Mouse (Mus musculus): ENCODE measurements around the gene Pdk3. TPM values are rescaled to one million over a fixed set of nuclear protein-coding genes. Genes with fewer than 3 reads are reported as not detected.

Pdk3 gene
- polyA plus RNA-seq, 1 experiment from 2014 or later, result 74.0 TPM

- Histone ChIP-seq H3K27ac (replicated peaks) (no peak overlapping the region), H3K4me1 (peaks cover 5% of the 10 kb centered on the region; the same call in 1 of the 2 replicates), H3K27me3 (replicated peaks; ENCODE audit: low read depth, poor library complexity, severe bottlenecking) (peaks cover 23% of the 10 kb centered on the region), H3K4me3 (no peak overlapping the region), H3K36me3 (replicated peaks) (no peaks in the 10 kb centered on the region), H3K9me3 (no peaks in the 10 kb centered on the region)
- WGBS, result 73% methylated on average over 7 of the region's 7 CpGs
- no peak for DNase-seq (ENCODE audit: low spot score)
These were observed 75.0 kb downstream of the Pdk3 start for GRCm38 (mm10) chrX:93756867-93757455.

DNA sequence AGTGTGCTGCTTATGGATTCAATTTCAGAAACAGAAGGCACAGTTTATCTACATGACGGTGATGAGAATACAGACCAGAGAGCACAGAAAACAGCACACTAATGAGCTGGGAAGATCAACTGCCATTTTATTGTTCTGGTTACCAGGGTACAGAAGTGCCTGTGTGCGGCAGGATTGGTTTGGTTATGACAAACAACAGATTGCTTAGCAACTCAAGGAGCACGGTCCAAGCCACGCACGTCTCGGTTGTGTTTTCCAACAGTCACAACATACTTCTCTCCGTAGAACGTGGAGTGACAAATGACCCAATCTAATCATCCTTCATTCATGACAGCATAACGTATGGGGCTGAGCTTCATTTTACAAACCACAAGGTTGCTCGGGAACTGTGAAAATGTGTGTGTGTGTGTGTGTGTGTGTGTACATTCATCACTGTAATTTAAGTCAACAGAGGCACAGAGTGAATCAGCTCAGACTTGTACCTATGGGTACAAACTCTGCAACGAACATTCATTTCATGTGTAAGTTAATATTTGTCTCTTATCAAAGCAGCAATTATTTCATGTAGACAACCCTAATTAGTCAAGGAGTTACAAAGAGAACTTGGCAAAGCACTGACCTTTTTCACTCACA, 76.7 kb downstream of the Pdk3 start:
- Histone ChIP-seq H3K4me1 (peaks cover 5% of the 10 kb centered on the region; the same call in 1 of the 2 replicates), H3K36me3 (replicated peaks) (no peaks in the 10 kb centered on the region), H3K27ac (replicated peaks) (no peak overlapping the region), H3K4me3 (no peak overlapping the region), H3K9me3 (no peaks in the 10 kb centered on the region), H3K27me3 (replicated peaks; ENCODE audit: low read depth, poor library complexity, severe bottlenecking) (peaks cover 26% of the 10 kb centered on the region)
- no peak for DNase-seq (ENCODE audit: low spot score)
- WGBS, result 89% methylated on average over 11 of the region's 11 CpGs

DNA sequence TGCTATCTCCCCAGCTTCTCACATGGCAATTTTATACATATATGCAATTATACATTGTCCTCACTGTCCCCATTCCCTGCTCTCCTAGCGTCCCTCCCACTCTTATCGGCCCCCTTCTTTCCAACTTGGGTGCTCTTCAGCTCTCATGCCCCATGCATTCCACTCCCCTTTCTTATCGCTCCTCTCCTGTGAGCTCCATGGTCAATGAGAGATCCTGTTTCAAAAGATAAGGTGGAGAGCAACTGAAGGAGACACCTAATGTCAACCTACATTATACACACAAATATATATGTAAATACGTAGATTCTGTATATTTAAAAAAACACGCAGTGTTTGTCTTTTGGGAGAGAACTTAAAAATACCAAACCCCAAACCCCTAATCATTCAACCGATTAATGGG, 81.4 kb downstream of the Pdk3 start:
- Histone ChIP-seq H3K9me3 (no peaks in the 10 kb centered on the region), H3K36me3 (replicated peaks) (no peaks in the 10 kb centered on the region), H3K4me1 (no peaks in the 10 kb centered on the region), H3K27me3 (replicated peaks; ENCODE audit: low read depth, poor library complexity, severe bottlenecking) (peaks cover 37% of the 10 kb centered on the region), H3K27ac (replicated peaks) (no peak overlapping the region), H3K4me3 (no peak overlapping the region)
- DNase-seq (ENCODE audit: low spot score), result no peak
- WGBS, result 89% methylated on average over 6 of the region's 6 CpGs

GRCm38 (mm10) chrX:93749165-93749564, 82.8 kb downstream of the Pdk3 start:
- H3K4me1 ChIP-seq, result no peaks in the 10 kb centered on the region
- DNase-seq (ENCODE audit: low spot score), result no peak
- H3K4me3 ChIP-seq, result no peak overlapping the region
- WGBS, result 93% methylated on average over 1 of the region's 1 CpGs
- no peaks in the 10 kb centered on the region for H3K36me3 ChIP-seq (replicated peaks)
- no peaks in the 10 kb centered on the region for H3K9me3 ChIP-seq
- H3K27me3 ChIP-seq (replicated peaks; ENCODE audit: low read depth, poor library complexity, severe bottlenecking), result peaks cover 34% of the 10 kb centered on the region
- H3K27ac ChIP-seq (replicated peaks), result no peak overlapping the region

DNA sequence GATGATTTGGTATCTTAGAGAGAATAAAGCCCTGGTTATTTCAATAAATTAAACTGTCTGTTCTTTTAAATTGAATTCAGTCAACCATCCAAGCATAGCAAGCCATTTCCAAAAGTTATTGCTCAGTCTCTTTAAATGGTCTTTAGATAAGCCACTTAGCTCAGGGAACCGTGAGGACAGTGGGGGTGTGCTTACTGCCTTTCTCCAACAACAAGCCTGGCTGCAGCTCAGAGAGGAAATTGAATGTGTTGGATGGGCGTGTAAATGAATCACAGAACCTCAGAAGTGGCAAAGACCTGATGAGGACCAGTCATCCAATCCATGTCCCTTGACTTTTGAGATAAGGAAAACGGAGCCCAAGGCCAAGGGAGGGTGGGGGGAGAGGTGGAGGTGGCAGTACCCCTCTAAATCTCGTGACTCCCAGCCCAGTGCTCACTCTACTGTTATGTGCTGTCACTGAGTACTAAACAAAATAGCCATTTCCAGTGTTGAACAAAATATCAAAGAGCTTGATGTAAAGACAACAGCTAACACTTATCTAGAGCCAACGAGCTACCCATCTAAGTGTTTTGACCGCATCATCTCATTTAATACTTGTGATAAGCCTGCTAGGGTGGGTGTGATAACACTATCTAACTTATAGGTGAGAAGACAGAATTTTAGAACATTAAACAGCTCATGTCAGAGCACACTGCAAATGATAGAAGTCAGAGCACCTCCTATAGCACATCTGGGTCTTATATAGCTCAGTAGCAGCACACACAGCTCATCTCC, 98.8 kb downstream of the Pdk3 start:
- 70% methylated on average over 6 of the region's 6 CpGs for WGBS

DNA sequence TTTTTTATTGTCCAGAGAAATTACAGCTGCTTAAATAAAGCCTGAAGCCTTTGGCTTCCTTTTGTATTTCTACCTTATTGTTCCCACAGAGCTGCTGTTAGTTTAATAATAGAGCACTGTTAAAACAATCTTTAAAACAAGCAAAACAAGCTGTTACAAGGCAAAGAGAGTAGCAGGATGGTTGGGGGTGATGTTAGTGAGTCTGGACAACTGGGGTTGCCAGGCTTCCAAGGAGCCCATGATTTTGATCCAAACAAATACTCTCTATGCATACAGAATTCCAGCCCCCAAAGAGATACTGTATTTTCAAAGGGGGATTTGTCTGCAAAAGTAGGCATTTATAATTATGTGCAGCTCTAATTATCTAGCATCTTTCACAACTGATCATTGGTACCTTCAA, 99.6 kb downstream of the Pdk3 start:
- Histone ChIP-seq H3K27me3 (replicated peaks; ENCODE audit: low read depth, poor library complexity, severe bottlenecking) (peaks cover 8% of the 10 kb centered on the region; the same call in 1 of the 2 replicates), H3K4me1 (no peaks in the 10 kb centered on the region)

More for the DNA sequence above, 98.8 kb downstream of the Pdk3 start:
- Histone ChIP-seq H3K27ac (replicated peaks) (no peak overlapping the region), H3K4me3 (no peak overlapping the region), H3K36me3 (replicated peaks) (no peaks in the 10 kb centered on the region), H3K27me3 (replicated peaks; ENCODE audit: low read depth, poor library complexity, severe bottlenecking) (peaks cover 10% of the 10 kb centered on the region; the same call in 1 of the 2 replicates), H3K9me3 (no peaks in the 10 kb centered on the region), H3K4me1 (no peaks in the 10 kb centered on the region)
- DNase-seq (ENCODE audit: low spot score), result no peak

DNA sequence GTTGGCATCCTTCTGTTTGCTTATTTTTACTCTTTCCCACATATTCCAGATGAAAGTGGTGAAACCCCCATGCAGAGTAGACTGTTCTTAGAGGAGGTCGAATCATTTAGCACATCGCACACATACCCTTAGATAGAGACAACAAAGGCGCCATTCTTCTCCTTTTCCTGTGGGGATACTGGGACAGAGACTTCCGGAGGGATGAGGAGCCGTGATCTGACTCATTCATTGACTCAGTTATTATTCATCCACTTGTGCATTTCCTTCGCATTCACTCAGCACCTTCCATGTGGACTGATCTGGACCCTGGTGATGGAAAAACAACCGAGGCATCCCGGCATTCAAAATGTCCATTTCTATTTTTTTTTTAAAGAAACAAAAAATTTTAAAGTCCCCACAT, 101.1 kb downstream of the Pdk3 start:
- WGBS, result 66% methylated on average over 8 of the region's 8 CpGs
- DNase-seq (ENCODE audit: low spot score), result no peak
- H3K9me3 ChIP-seq, result no peaks in the 10 kb centered on the region
- H3K27me3 ChIP-seq (replicated peaks; ENCODE audit: low read depth, poor library complexity, severe bottlenecking), result 0 out of 2 replicates have a peak, but pooled peaks cover 3% of the 10 kb centered on the region
- no peak overlapping the region for H3K4me3 ChIP-seq
- no peaks in the 10 kb centered on the region for H3K36me3 ChIP-seq (replicated peaks)
- H3K27ac ChIP-seq (replicated peaks), result no peak overlapping the region
- no peaks in the 10 kb centered on the region for H3K4me1 ChIP-seq

More for the DNA sequence above, 99.6 kb downstream of the Pdk3 start:
- Histone ChIP-seq H3K9me3 (no peaks in the 10 kb centered on the region), H3K4me3 (no peak overlapping the region), H3K36me3 (replicated peaks) (no peaks in the 10 kb centered on the region), H3K27ac (replicated peaks) (no peak overlapping the region)
- DNase-seq (ENCODE audit: low spot score), result no peak

GRCm38 (mm10) chrX:93729529-93729928, 102.5 kb downstream of the Pdk3 start:
- 98% methylated on average over 1 of the region's 1 CpGs for WGBS
- H3K4me1 ChIP-seq, result no peaks in the 10 kb centered on the region

More at GRCm38 (mm10) chrX:93729529-93729928, 102.5 kb downstream of the Pdk3 start:
- H3K4me3 ChIP-seq, result no peak overlapping the region
- no peaks in the 10 kb centered on the region for H3K9me3 ChIP-seq
- DNase-seq (ENCODE audit: low spot score), result no peak
- no peak overlapping the region for H3K27ac ChIP-seq (replicated peaks)
- H3K27me3 ChIP-seq (replicated peaks; ENCODE audit: low read depth, poor library complexity, severe bottlenecking), result no peaks in the 10 kb centered on the region
- no peaks in the 10 kb centered on the region for H3K36me3 ChIP-seq (replicated peaks)

Other genes starting within 250 kb of the Pdk3 start
- 27.9 and 28.4 TPM in 2 replicates for gene Pola1, start 200.0 kb downstream of the Pdk3 start, polyA plus RNA-seq (2016; fragmentation: Nextera tagmentation; extraction: Ambion mirVana)
- gene Pcyt1b, start 177.3 kb downstream of the Pdk3 start, polyA plus RNA-seq (2016; fragmentation: Nextera tagmentation; extraction: Ambion mirVana), result 4.3 and 6.3 TPM in 2 replicates
- gene AU015836, start 136.5 kb upstream of the Pdk3 start, polyA plus RNA-seq (2016; fragmentation: Nextera tagmentation; extraction: Ambion mirVana), result not detected in 2 replicates

Measured in embryonic facial prominence, embryonic 10.5 days (tissue).